Mouse (Mus musculus) spleen, adult 12 weeks (tissue): ENCODE measurements around the gene Tnrc6c.

Experiments
- DNase-seq: peaks from one replicate; pipeline ENCODE4 v3.0.0; 2022; ENCODE audit warnings: low spot score

Gene Tnrc6c

DNA sequence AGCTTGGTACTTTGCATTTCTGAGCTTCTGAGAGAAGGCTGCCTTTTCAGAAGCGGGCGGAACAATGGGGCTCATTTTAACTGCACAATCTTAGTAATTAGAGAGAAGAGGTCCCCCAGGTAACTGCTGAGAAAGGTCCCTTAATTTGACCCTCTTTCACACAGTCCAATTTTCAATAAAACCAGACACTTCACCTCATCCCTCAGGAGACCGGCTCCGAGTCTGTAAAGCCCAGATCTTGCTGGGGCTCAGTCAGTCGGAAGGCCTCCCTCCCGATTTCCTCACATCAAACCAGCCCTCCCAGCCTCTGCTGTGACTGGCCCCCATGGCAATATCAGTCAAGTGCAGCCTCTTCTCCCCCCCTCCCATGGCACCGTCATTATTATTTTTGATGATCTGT, 15.7 kb upstream of the Tnrc6c start:
- no peak for DNase-seq

DNA sequence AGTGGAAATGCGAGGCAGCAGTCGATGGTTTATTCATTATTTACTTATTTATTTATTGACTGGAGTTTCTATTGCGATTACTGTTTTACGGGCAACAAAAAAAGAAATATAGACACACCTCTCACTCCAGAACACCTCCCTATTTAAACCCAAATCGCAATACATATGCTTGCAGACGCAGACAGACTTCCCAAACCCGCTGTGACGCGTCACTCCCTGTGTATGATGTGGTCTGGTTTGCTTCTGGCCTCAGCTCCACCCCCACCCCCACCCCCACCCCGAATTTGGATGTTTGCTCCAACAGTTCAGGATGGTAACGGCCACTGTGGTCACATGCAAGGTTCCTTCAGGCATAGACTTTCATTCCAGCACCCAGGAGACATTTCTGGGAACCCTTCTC, 15.3 kb upstream of the Tnrc6c start:
- no peak for DNase-seq

DNA sequence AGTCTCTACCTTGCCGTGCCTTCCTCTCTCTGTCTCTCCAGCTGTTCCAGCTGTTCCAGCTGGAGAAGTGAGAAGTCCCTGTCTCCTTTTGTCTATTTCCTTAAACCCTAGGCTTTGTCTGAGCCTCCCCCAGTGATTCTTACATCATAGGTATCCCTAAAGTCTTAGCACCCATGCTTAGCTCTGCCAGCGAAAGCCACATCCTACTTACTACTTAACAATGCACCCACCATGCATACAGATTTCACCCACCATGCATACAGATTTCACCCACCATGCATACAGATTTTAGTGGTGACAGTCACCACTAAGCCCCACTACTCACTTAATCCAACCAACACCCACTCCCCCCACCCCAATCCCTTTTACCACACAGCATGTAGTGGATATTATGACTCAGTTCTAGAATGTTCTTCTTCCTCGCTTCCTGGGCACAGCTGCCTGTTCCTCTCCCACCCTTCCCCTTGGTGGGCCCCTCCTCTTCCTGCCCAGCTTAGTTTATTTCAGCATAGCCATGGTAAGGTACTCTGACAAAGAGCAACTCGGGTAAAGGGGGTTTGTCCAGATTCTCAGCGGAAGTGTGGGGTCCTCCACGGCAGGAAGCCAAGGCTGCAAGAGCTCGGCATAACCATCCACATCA, 14.6 kb upstream of the Tnrc6c start:
- no peak for DNase-seq

DNA sequence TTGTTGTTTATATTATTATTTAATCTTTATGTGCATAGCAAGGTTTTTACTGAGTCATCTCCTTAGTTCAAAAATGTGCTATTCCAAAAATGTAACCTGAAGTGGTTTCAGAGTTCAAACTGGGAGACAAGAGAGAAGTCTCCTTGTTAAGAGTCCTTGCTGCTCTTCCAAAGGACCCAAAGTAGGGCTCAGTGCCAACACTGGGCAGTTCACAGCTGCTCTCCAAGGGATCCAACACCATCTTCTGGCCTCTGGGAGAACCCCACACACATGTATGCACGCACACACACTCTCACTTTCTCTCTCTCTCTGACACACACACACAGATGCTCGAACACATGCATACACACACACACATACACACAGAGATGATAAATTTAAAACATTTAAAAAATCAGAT, 11.9 kb upstream of the Tnrc6c start:
- DNase-seq = no peak

DNA sequence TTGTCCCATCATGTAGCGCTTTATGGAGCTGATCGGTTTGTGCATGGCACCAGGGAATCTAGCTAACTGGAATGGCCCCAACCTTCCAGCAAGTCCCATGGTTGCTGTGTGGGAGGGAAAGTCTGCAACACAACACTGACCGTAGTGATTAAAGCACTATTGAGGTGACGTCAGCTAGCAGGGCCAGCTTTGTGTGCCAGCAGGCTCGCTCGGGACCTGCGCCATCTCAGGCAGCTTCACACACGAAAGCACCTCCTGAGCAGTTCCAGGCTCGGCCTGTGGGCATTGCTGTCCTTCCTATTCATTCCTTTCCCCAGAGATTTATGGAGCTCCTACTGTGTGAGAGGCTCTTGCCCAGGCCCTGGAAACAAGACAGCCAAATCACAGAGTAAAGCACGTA, 10.8 kb upstream of the Tnrc6c start:
- DNase-seq = no peak

DNA sequence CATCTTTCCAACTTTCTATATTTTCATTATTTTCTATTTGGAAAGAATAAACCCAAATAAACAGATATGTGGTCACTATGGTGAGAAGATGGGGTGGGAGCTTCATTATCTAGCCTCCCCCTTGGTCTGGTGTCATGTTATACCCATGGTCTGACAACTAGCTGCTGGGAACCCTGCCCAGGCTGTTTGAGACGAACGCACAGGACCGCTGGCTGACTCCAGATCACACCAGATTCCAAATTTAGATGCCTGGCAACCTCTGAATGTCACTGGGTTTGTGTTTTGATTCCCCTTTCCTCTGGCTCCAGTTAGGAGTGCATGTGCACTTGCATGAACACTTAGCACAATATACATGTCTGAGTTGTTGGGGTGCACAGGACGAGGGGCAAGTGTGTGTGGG, 7.3 kb upstream of the Tnrc6c start:
- no peak for DNase-seq

DNA sequence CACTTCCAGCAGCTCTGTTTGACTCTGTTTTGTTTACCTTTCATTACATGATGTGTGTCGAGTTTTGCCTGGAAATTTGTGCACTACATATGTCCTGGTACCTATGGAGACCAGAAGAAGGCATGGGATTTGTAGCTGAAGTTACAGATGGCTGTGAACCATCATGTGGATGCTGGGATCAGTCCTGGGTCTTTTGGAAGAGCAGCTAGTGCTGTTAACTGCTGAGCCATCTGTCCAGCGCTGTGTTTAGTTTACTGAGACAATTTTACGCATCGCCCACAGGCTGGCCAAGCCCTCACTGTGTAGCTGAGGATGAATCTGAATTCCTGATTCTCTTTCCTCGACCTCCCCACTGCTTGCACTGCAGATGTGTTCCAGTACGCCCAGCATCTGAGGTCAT, 6.1 kb upstream of the Tnrc6c start:
- no peak for DNase-seq

DNA sequence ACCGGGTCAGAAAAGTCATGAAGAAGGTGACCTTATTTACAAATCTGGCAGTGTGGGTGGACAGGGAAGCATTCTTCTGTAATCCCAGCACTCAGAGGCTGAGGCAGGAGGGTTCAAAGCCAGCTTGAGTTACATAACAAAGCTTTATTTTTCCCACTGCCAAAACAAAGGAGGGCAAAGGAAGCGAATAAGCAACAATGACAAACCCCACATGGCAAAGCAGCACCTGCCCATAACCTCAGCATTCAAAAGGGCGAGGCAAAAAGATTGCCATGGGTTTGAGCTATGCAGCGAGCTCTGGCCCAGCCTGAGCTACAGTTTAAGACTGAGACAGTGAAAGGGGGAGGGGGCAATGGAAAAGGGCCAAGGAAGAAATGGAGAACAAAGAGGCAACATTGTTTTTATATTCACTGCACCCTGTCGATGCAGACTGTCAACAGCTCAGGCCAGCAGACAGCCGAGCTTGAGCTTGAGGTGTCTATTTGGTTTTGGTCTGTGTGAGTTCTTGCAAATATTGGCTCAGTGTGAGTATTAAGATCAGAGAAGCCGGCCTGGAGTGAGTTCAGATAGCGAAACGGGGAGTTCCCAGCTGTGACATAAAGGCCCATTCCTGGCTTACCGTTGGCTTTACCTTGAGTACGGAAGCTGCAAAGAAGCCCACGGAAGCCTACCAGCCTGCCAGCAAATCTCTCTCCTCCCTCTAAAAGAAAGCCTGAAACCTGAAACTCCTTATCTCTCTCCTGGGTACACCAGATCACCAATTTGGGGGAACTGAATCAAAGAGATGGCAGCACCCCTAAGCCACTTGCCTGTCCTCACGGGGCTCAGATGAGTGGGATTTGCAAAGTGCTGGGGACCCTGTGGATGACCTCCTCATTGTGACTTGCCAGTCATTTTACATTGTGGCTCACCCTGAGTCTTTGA, 3.1 kb upstream of the Tnrc6c start:
- no peak for DNase-seq

DNA sequence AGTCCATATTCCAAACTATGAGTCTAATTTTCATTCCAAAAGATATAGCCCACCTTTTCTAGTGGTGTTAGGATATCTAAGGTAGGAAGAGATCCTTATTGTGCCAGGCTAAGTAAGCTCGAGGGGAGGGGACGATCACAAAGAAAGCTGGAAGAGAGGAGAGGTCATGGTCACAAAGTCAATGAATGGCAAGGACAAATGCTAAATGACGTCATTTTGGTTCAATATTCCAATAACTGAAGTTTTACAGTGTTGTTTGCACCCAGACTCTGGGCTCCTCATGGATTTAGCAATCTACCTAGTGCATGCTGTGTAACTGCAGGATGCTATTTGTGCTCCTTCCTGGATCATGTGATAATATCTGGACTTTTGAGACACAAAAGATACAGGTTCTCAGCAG, 1.2 kb upstream of the Tnrc6c start:
- DNase-seq = no peak

DNA sequence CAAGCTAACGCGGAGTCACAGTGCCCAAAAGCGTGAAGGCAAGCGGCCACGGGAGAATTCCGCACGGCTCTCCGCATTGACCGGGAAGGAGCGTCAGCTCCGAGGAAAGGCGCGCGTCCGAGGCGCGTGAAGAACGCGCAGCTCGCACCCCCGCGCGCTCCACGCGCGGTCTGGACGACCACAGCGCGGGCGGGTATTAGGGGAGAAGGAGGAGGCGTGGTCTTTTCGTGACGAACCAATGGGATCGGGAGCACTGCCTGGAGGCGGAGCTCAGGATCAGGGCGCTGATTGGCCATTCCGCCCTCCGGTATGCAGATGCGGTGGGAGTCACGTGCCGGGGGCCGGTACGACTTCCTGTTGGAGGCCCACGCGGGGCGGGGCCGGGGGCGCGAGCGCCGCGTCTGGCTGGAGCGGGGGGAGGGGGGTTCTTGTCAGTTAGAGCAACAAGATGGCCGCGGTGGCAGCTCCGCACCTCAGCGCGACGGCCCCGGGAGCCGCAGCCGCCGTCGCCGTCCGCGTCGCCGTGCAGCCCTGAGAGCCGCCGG, 363 bp downstream of the Tnrc6c start:
- DNase-seq = peak; percentile 94

DNA sequence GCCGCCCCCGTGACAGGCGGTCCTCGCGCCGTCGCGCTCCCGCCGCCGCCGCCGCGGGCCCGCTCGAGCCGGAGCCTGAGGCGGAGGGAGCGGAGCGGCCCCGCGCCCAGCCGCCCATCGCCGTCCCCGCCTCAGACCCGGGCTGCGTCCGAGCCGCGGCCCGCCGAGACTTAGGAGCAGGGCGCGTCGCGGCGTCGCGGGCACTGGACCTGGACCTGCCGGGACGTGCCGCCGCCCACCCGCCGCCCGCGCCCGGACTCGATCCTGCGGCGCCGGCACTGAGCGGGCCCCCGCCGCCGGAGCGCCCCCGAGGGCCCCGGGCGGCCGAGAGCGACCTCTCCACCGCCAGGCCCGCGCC, 824 bp downstream of the Tnrc6c start:
- peak; percentile 31 for DNase-seq

DNA sequence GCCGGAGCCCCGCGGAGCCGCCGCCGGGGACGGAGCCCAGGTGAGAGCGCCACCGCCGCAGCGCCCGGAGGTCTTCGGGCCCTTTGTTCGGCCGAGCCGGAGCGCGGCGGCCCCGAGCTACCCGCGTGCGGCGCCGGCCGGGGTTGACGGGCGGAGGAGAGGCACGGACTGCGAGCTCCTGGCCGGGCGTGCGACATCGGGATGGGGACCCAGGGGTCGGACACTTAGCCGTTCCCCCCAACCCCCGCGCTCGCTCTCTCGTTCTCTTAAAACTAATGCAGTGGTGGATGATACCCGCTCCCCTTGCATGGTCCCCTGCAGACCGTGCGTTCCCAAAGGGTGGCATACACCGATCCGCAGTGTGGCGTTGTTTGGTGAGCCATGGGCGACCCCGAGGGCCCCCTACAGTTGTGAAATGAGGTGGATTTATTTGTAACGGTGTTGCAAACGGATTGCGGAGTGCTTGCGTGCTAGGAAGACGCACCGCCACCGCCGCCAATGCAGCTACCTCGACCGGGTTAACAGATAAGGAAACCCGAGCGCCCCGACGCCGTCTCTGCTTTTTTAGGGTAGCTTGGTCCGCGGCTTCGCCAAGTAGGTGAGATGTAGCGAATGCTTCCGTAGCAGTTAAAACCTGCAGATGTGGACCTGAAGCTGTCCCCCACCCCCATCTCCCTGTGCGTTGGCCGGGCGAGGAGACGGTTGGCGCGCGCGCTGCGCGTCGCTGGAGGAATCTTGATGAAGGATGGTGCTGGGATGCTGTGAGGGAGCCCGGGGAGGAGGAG, 1.4 kb downstream of the Tnrc6c start:
- DNase-seq = peak; percentile 41

DNA sequence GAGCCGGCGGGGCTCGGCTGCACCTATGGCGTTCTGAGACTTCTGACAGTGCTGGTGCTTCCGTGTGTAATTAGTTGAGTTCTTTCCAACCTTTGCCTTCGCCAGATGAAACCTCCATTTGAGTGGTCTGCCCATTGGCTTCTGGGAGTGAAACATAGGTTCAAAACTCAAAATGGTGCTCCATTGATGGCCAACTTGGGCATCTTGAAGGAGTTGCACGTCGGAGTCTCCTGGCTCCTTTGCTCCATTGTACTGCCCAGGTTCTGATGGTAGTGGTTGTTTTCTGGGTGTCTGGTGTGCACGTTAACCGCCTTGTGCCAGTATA, 1.9 kb downstream of the Tnrc6c start:
- no peak for DNase-seq

DNA sequence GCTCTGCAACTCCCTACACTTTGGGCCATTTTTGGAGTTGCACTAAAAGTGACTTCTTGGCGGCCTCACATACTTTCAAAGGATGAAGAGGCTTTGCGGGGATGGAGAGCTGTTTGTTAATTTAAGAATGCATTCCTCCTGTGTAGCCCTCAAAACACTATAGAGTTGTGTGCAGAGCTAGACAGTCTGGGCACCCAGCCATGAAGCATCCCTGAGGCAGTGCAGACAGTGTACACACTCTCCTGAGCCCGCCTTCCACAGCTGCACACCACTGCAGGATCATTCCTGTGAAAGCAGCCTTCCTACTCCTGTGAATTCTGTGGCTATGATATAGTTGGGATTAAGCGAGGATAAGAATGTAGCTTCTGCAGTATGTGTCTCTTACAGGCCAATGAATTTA, 4.9 kb downstream of the Tnrc6c start:
- no peak for DNase-seq

DNA sequence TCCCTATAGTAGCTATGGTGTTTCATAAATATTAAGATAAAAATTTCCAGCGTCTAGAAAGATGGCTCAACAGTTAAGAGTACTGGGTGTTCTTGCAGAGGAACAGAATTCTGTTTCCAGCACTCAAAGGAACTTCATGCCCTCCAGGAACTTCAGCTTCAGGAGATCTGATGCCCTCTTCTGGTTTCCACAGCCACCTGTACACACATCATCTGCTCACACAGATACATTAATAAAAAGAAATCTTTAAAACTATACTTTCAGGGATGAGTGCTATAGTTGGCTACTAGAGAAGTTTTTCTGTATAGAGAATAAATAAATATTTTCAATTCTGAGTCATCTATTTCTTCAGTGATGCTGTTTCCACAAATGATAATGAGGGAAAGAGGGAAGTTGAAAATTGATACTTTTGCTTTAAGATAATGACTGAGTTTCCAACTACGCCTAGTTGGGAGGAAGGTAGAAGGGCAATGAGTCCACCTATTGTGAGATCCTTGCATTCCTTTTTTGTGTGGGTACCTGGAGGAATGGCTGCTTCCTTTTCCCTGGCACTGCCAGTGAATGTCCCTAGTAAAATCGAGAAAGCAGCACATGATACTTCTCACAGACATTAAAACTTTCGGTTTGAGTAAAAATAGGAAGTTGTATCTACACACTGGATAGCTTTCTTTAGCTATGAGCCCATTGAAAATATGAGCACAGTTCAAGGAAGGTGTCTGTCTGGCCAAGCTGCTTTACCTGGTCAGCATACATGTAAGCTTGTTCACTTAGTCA, 9.1 kb downstream of the Tnrc6c start:
- DNase-seq = no peak

DNA sequence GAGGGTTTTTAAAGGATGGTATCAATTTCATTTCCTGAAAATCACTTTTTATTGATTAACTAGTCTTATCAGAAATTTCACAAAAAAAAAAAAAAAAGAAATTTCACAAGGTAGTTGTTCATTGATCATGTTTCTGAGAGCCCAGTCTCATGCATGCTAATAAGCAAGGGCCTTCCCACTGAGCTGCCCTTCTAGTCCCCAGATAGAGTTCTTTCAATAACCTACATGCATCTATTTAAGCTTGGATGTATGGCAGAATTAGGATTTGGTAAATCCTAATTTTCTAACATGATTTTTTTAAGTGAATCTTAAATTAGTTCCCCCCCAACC, 9.7 kb downstream of the Tnrc6c start:
- DNase-seq = no peak

DNA sequence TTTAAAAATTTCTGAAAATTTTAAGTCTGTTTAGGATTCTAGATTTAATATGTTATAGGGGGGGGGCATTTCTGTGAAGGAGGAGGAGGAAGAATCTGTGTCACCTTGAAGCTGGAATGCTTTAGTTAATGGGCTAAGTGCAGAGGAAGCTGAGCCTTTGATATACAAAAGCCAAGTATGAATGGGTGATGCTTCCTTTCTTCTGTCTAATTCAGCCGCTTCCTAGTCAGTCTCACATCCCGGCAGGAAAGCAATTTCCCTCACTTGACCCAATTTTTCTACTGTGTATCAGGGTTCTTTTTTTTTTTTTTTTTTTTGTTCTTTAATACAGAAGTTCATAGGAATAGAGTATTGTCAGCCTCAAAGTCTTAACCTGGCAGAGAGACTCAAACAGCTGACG, 11.1 kb downstream of the Tnrc6c start:
- no peak for DNase-seq

DNA sequence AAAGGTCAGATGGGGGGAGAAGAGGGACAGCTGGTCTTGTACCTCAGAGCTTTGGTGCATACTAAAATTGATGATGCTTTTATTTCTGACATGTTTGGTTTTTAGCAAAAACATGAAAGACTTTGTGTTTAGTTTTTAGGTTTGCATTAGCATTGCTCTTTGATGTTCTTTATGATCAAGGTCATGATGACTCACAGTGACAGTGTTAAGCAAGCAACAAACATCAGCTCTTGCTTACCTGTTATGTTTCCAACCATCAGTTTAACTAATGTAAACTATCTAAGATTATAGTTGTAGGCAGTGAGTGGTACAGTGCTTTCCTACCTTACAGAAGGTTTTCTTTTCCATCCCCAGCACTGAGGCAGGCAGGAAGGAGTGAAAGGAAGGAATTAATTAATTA, 12.5 kb downstream of the Tnrc6c start:
- no peak for DNase-seq

DNA sequence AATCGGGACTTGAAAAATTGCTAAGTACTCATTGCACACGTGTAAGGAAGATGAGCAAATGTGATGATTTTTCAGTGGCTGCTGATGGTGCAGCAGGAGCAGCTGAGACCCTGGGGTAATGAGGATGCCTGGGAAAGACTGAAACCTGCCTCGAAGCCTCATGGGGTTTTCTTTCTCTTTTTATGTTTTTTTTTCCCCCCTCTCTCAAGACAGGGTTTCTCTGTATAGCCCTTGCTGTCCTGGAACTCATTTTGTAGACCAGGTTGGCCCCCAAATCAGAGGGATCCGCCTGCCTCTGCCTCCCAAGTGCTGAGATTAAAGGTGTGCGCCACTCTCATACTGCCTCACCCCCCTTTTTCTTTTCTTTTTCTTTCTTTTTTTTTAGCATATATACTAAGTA, 13.1 kb downstream of the Tnrc6c start:
- no peak for DNase-seq

DNA sequence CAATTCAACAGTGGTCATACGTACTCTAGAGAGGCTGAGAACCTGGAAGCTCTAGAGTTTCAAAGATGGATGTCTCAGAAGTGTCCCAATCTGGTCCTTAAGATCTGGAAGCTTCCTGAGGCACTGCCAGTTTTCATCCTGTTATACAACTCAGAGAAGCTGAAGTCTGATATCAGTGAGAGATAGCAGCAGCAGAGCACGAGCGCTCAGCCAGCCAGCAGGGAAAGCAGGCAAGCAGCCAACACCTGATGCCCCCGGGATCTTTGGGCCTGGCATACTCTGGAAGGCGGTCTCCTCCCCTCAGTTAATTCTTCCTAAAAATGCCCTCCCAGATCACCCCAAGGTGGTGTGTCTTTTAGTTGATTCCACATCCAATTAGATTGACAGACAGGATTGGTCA, 13.7 kb downstream of the Tnrc6c start:
- DNase-seq = no peak

DNA sequence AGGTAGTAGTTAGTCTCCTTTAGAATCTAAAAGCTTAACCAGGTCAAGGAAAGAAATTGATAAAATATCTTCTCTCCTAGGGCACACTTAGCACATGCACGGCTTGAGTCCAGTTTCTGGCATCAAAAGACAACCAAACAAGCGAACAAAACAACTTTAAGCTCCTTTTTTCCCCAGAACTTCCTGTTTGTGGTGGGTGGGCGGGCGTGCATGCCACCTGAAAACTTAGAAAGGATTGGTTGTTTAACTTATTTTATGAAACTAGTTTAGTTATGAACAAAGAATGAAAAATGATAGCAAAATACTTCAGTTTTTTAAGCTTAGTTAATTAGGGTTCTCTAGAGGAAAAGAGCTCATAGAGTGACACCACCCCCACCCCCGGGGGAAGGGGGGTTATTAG, 17.5 kb downstream of the Tnrc6c start:
- DNase-seq = no peak

DNA sequence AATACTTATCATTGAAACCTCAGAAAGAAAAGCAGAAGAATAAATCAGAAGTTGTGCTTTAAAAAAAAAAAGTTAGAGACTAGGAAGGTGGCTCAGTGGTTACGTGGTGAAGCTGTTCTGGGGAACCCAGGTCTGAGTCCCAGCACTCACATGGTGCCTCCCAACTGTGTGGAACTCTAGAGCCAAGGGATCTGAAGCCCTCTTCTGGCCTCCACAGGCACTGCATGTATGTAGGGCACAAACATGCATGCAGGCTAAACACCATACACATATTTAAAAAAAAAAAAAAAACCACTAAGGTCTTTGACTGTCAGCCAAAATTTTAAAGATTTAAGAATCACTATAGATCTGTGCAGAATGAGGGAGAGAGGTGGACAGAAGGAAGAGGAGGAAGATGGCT, 20.4 kb downstream of the Tnrc6c start:
- DNase-seq = no peak
